In the genomic region with DNA sequence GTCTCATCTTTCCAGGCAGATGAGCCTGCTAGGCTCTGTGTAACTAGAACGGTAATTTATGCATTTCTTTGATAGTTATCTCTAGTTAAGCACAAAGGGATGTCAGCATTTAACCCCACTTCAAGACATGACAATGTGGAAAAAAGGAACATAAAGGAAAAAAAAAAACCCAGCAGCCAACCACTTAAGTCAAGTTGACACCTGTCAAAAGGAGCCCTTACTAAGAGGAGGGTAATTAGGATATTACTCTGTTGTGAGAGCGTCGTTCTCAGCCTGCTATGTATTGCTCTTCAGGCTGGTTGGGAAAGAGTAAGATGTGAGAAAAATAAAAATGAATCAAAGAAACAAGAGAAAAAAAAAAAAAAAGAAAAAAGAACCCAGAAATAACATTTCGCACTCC, we compare ENCODE assay signal across 27 mouse cellular contexts.
"Had no signal": no experiment of that assay in that cellular context is flagged by ENCODE, and none has a peak within 500 bp of the region (broad histone marks: within the 10 kb centered on the region; RNA-seq: fewer than 3 reads in every experiment).

No protein-coding gene starts in this region.

- H3K27me3 ChIP-seq: heart, embryonic 12.5 days; hindbrain, embryonic 12.5 days; intestine, embryonic 15.5 days; limb, embryonic 12.5 days; liver, embryonic 13.5 days had no signal

- DNase-seq: gastrocnemius, adult 2 months; gastrocnemius, postnatal 10 days; gastrocnemius, postnatal 25 days; heart, adult 18-20 months; heart, postnatal 10 days; heart, postnatal 4 days; kidney, adult 18-20 months; kidney, adult 8-10 months; kidney, postnatal 10 days; kidney, postnatal 25 days; kidney, postnatal 4 days; liver; liver, embryonic 13.5 days had no signal

- H3K9me3 ChIP-seq: heart, embryonic 10.5 days; heart, embryonic 12.5 days; hindbrain, embryonic 10.5 days; hindbrain, embryonic 12.5 days; intestine, embryonic 15.5 days; limb, embryonic 10.5 days; limb, embryonic 12.5 days; liver, embryonic 13.5 days had no signal

- H3K4me1 ChIP-seq: heart, embryonic 10.5 days; heart, embryonic 12.5 days; intestine, embryonic 15.5 days; liver, embryonic 13.5 days had no signal

- H3K36me3 ChIP-seq: heart, embryonic 10.5 days; heart, embryonic 12.5 days; hindbrain, embryonic 10.5 days; hindbrain, embryonic 12.5 days; intestine, embryonic 15.5 days; limb, embryonic 10.5 days; limb, embryonic 12.5 days; liver, embryonic 13.5 days had no signal

- H3K27ac ChIP-seq: gastrocnemius, adult 2 months; heart, embryonic 10.5 days; hindbrain, embryonic 10.5 days; hindbrain, embryonic 12.5 days; hindbrain, embryonic 14.5 days; intestine, embryonic 15.5 days; layer of hippocampus, adult 2 months; left cerebral cortex, adult 2 months; limb, embryonic 10.5 days; limb, embryonic 12.5 days; liver, embryonic 13.5 days had no signal

- H3K9ac ChIP-seq: heart, embryonic 12.5 days; hindbrain, embryonic 12.5 days; hindbrain, embryonic 14.5 days; intestine, embryonic 15.5 days; limb, embryonic 12.5 days; liver, embryonic 13.5 days had no signal

- H3K4me3 ChIP-seq: gastrocnemius, adult 2 months; heart, embryonic 10.5 days; heart, embryonic 12.5 days; hindbrain, embryonic 10.5 days; hindbrain, embryonic 12.5 days; intestine, embryonic 15.5 days; layer of hippocampus, adult 2 months; left cerebral cortex, adult 2 months; limb, embryonic 10.5 days; limb, embryonic 12.5 days; liver, embryonic 13.5 days had no signal

- ATAC-seq: hindbrain, embryonic 16.5 days; inflammation-experienced regulatory T-cells, adult 6 months; intestine, embryonic 15.5 days; intestine, postnatal 0 days had no signal

- H3K4me2 ChIP-seq: heart, embryonic 12.5 days; hindbrain, embryonic 12.5 days; hindbrain, embryonic 14.5 days; intestine, embryonic 15.5 days; limb, embryonic 12.5 days; liver, embryonic 11.5 days; liver, embryonic 13.5 days had no signal
